Mouse (Mus musculus) kidney, adult 2 months (tissue): ENCODE measurements around the gene Zc3h18. TPM values are rescaled to one million over a fixed set of nuclear protein-coding genes. Genes with fewer than 3 reads are reported as not detected.

Experiments used
- DNase-seq: peaks from one replicate; pipeline ENCODE4 v3.0.0; 2021
- H3K27ac ChIP-seq: fragments of 200-500 bp; 2 replicates; pipeline ENCODE4 v1.5.1; 2012; ENCODE audit warnings: low read depth, low read length, control low read depth, inconsistent platforms; ENCODE audit not compliant: insufficient read depth
- H3K27me3 ChIP-seq: fragments of 200-500 bp; replicated peaks from 2 replicates; pipeline ENCODE4 v1.6.1; 2012; ENCODE audit warnings: mild to moderate bottlenecking, moderate library complexity, low read length, inconsistent platforms; ENCODE audit not compliant: control insufficient read depth, insufficient read depth
- H3K36me3 ChIP-seq: fragments of 200-500 bp; 2 replicates; pipeline ENCODE4 v1.6.1; 2012; ENCODE audit warnings: mild to moderate bottlenecking, moderate library complexity, low read length, inconsistent platforms; ENCODE audit not compliant: control insufficient read depth, insufficient read depth
- H3K4me1 ChIP-seq: fragments of 200-500 bp; 2 replicates; pipeline ENCODE4 v1.6.1; 2011; ENCODE audit warnings: low read length; ENCODE audit not compliant: control insufficient read depth, insufficient read depth
- H3K4me3 ChIP-seq: fragments of 200-500 bp; 2 replicates; pipeline ENCODE4 v1.5.1; 2011; ENCODE audit warnings: mild to moderate bottlenecking, low read depth, low read length, control low read depth; ENCODE audit not compliant: insufficient read depth
- CTCF ChIP-seq: fragments of 200-500 bp; conservative IDR thresholded peaks from 2 replicates; pipeline ENCODE4 v1.5.1; 2011; ENCODE audit warnings: low read depth, mild to moderate bottlenecking, control low read depth, low read length, moderate library complexity, mixed read lengths; ENCODE audit not compliant: insufficient read depth, insufficient read length
- POLR2A ChIP-seq: fragments of 200-500 bp; IDR thresholded peaks from one replicate; pipeline ENCODE4 v1.6.1; 2011; ENCODE audit warnings: low read depth, low read length, control low read depth
- WGBS: fragments of 180-500 bp; shearing (Covaris S2); methylation state at CpG from one replicate; pipeline ENCODE4 v1.1.7; 2018; 5-methylcytosine and 5-hydroxymethylcytosine counted together
- polyA plus RNA-seq: library from polyadenylated mRNA; depleted of rRNA; stranded (reverse); fragments of >200 nt; gene quantifications from 2 replicates; pipeline ENCODE4 v1.2.3, GENCODE M21; 2012; rRNA removed

Gene Zc3h18
- polyA plus RNA-seq, 1 experiment: 23.3 TPM

DNA sequence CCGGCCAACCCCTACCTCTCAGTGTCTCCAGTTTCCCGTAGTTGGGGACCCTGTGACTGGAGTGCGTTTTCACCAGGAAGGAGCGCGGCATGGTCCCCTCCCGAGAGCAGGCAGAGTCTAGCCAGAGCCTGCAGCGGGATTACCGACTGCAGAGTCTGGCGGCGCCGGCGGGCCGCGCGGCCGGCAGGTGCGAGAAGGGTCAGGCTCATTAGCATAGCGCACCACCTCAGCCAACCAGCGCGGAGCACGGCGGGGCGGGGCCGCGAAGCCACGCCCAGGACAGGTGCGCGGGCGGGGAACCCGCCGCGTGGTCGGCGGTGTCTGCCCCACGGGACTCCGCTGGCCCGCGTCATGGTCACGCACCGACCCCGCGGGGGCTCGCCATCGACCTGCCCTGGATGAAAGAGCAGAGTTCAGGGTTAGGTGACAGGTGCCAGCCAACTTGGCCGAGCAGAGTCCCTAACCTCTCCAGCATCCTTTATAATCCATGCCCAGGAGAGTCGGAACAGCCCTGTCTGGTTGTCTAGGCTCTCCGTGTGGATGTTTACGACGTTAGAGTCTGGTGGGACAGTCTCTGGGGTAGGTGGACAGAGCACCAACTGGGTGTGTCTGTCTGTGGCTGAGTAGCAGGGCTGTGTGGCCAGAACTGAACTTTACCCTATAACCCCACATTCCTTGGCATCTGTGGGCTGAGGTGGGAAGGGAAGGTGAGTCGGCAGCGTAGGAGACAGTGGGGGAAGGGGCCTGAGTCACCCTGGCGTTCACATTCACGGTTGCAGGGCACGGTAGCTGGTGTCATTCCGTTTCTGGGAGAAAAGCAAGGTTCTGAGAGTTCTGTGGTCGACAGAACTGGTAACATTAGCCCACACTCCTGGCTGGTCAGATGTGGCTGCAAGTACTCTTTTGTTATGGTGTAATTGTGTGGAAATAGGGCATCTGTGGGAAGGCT, 84.4 kb downstream of the Zc3h18 start, which contains the start of gene Snai3:
Snai3 (minus strand) TSS at position 210 of the 949 bp plus-strand sequence.
- Histone ChIP-seq H3K27me3 (no peaks in the 10 kb centered on the region), H3K4me3 (peak within 1 kb of the TSS; percentile 44), H3K36me3 (no peaks in the 10 kb centered on the region), H3K27ac (no peak within 1 kb of the TSS), H3K4me1 (peaks cover 14% of the 10 kb centered on the region; the same call in 1 of the 2 replicates)
- no peak for TF ChIP-seq CTCF
- no peak for TF ChIP-seq POLR2A
- peak; percentile 88 for DNase-seq
- WGBS: 3% methylated on average over 56 of the region's 56 CpGs

DNA sequence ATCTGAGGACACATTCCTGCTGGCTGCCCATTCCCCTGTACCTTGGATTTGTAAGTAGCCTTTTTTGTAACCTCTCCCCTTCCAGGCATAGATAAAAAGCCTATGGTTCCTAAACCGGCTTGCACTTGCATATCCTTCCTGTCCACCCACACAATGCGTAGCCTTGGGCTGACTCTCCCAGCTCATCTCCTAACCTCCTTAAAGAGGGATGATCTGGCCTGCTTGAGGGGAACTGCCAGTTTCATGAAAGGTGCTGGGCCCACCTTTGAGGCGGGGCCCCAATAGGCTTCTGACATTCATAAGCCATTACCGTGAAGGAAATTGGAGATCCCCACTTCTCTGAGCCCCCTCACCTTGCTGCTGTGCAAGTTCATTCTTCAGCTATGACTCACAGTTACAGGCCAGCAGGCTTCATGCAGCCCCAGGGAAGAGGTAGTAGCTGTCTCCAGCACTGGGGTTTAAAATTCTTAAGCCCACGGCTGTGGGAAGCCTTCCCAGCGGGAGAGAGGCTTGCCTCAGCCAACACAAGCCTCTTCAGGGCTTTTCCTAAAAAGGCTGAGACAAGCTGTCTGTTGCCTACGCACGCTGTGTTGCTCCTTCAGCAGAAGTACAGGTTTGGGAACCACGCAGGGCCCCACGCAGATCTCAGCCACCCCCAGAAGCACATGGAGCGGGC, 85.2 kb downstream of the Zc3h18 start:
- WGBS: 79% methylated on average over 11 of the region's 11 CpGs
- no peak for DNase-seq
- H3K4me1 ChIP-seq: peaks cover 14% of the 10 kb centered on the region; the same call in 1 of the 2 replicates
- no peak overlapping the region for H3K4me3 ChIP-seq
- TF ChIP-seq CTCF (no peak), POLR2A (no peak)
- H3K36me3 ChIP-seq: no peaks in the 10 kb centered on the region
- no peaks in the 10 kb centered on the region for H3K27me3 ChIP-seq
- H3K27ac ChIP-seq: no peak overlapping the region

DNA sequence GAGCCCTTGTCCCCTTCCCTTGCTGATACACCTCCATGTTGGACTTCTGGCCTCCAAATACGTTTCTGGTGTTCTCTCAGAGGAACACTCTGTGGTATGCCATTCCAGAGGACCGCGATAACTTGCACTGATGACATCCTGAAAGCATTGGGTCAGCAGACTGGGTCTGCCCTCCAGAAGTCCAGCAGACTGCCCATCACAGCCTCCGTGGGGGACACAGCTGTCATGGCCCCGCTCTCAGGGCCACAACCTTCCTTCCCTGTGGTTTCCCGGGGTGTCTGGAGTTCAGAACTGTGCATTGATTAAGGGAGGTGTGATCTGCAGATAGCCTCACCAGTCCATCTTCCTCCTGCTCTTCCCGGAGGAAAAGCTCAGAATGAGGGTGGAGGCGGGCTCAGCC, 86.1 kb downstream of the Zc3h18 start:
- H3K4me3 ChIP-seq: no peak overlapping the region
- 86% methylated on average over 8 of the region's 8 CpGs for WGBS
- no peak for TF ChIP-seq POLR2A
- no peak for TF ChIP-seq CTCF
- H3K27me3 ChIP-seq: no peaks in the 10 kb centered on the region
- no peaks in the 10 kb centered on the region for H3K36me3 ChIP-seq
- peaks cover 14% of the 10 kb centered on the region; the same call in 1 of the 2 replicates for H3K4me1 ChIP-seq
- no peak overlapping the region for H3K27ac ChIP-seq
- DNase-seq: no peak

DNA sequence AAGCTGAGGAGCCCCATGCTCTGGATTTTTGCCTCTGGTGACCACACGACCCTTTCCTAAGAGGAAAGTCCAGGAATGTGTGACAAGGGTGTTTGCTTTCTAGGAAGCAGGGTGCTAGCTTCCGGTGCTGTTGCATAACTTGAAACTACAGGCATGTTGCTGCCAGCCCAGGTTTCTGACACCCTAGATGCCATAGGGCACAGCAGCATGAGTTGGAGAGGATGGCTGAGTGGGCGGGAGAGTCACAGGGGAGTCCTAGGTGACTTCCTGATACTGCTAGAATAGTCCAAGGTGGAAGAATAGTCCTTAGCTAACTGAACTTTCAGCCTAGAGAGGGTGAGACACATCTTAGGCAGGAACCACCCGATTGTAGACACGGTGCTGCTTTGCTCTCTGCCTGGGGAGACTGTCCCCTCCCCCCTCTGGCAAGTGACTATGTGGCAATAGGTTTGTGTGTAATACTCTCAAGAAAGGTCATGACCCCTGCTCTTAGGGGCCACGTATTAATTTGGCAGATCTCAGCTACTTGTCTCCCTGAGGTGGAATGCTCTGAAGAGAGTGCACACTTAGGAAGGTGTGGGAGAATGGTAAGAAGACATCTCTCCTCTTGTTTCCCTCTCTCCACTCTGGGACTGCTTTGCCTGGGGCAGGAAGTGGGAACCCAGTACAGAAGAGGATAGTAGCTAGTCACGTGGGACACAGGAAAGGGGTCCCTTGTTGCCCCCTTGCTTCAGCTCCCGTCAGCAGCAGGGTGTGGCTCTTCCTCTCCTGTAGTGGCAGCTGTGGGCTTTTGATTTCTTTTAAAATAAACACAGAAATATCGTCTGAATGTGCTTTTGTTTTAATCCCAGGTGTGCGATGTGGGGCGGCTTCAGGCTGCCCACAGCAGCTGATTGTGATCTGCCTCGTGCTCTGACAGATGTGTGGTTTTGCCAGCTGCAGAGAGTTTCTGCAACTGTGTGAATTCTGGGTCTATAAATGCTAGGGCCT, 87.5 kb downstream of the Zc3h18 start:
- TF ChIP-seq CTCF (no peak), POLR2A (no peak)
- H3K27ac ChIP-seq: no peak overlapping the region
- H3K4me3 ChIP-seq: no peak overlapping the region
- peak; percentile 42 for DNase-seq
- no peaks in the 10 kb centered on the region for H3K36me3 ChIP-seq
- H3K4me1 ChIP-seq: peaks cover 14% of the 10 kb centered on the region; the same call in 1 of the 2 replicates
- H3K27me3 ChIP-seq: no peaks in the 10 kb centered on the region
- 44% methylated on average over 12 of the region's 12 CpGs for WGBS

DNA sequence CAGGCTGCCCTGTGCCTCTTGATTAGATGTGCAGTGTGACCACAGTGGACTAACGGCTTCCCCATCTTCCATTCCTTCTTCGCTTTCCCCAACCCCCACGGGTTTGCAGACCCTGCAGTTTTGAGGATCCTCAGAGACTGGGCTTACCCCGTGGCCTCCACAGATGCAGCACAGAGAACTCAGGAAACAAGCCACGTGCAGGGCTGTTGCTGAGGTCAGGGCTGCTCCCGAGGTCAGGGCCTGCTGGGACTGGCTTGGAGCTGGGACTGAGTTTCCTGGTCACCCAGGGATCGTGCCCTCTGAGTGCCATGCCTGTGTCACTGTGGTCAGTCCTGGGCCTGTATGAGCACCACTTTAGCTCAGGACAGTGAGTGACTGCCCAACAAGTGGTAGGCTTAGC, 88.6 kb downstream of the Zc3h18 start:
- Histone ChIP-seq H3K4me1 (peaks cover 17% of the 10 kb centered on the region), H3K27ac (no peak overlapping the region), H3K4me3 (no peak overlapping the region), H3K36me3 (no peaks in the 10 kb centered on the region), H3K27me3 (no peaks in the 10 kb centered on the region)
- WGBS: 70% methylated on average over 7 of the region's 7 CpGs
- DNase-seq: no peak
- no peak for TF ChIP-seq CTCF
- TF ChIP-seq POLR2A: no peak

Other genes starting within 250 kb of the Zc3h18 start
- gene Zfpm1, start 94.5 kb upstream of the Zc3h18 start, polyA plus RNA-seq: 9.7 and 11.8 TPM in 2 replicates
- 0.05 TPM in 1 of 2 replicates, not detected in the other for gene Trhr2, start 15.9 kb upstream of the Zc3h18 start, polyA plus RNA-seq
- gene Il17c, start 45.4 kb downstream of the Zc3h18 start, polyA plus RNA-seq: 0.11 TPM in 1 of 2 replicates, not detected in the other
- 1,266 and 1,342 TPM in 2 replicates for gene Cyba, start 56.3 kb downstream of the Zc3h18 start, polyA plus RNA-seq
- 68.7 and 77.3 TPM in 2 replicates for gene Mvd, start 66.8 kb downstream of the Zc3h18 start, polyA plus RNA-seq
- 1.6 and 1.7 TPM in 2 replicates for gene Snai3, start 84.1 kb downstream of the Zc3h18 start, polyA plus RNA-seq
- 64.4 and 64.5 TPM in 2 replicates for gene Rnf166, start 99.5 kb downstream of the Zc3h18 start, polyA plus RNA-seq
- gene Ctu2, start 99.5 kb downstream of the Zc3h18 start, polyA plus RNA-seq: 16.8 and 21.1 TPM in 2 replicates
- 102 and 121 TPM in 2 replicates for gene Piezo1, start 174.7 kb downstream of the Zc3h18 start, polyA plus RNA-seq
- gene Cdt1, start 191.4 kb downstream of the Zc3h18 start, polyA plus RNA-seq: 7.1 and 8.6 TPM in 2 replicates
- 177 and 190 TPM in 2 replicates for gene Aprt, start 200.3 kb downstream of the Zc3h18 start, polyA plus RNA-seq
- 36.2 and 44.5 TPM in 2 replicates for gene Galns, start 234.9 kb downstream of the Zc3h18 start, polyA plus RNA-seq
- gene Trappc2l, start 235.0 kb downstream of the Zc3h18 start, polyA plus RNA-seq: 258 and 302 TPM in 2 replicates
- gene Pabpn1l, start 246.1 kb downstream of the Zc3h18 start, polyA plus RNA-seq: 0.11 TPM in 2 replicates